Mouse (Mus musculus) liver, embryonic 14.5 days (tissue): ENCODE results near the gene Pax7. TPM values are rescaled to one million over a fixed set of nuclear protein-coding genes. Genes with fewer than 3 reads are reported as not detected.

Experiments
- ATAC-seq: fragments of 200-750 bp; cut with Nextera tagmentation; 2 replicates; pipeline ENCODE4 v1.8.0; 2017; ENCODE audit warnings: moderate number of reproducible peaks, mild to moderate bottlenecking, moderate library complexity; ENCODE audit not compliant: insufficient read depth
- DNase-seq, 3 experiments: peaks; one replicate each; pipeline ENCODE4 v3.0.0-alpha.2; 2012 to 2013; ENCODE audit warnings: low read depth in 3 of 3, low spot score in 3 of 3
- H3K27ac ChIP-seq: fragments of 300-500 bp; sonication (generic); 2 replicates; pipeline ENCODE4 v1.5.1; 2014; ENCODE audit warnings: moderate library complexity, mild to moderate bottlenecking, control low read depth, inconsistent platforms
- H3K27me3 ChIP-seq: fragments of 300-500 bp; sonication (generic); 2 replicates; pipeline ENCODE4 v1.6.1; 2014; ENCODE audit warnings: mild to moderate bottlenecking, low read length, moderate library complexity; ENCODE audit not compliant: control insufficient read depth, insufficient read depth
- H3K36me3 ChIP-seq: fragments of 300-500 bp; sonication (generic); replicated peaks from 2 replicates; pipeline ENCODE4 v1.6.1; 2014; ENCODE audit warnings: low read depth; ENCODE audit not compliant: control insufficient read depth, insufficient read depth
- H3K4me1 ChIP-seq, 2 experiments: fragments of 200-500 bp in 1 of 2; fragments of 300-500 bp in 1 of 2; sonication (generic) in 1 of 2; replicated peaks; 2 replicates each; pipeline ENCODE4 v1.6.1; 2012 to 2014; ENCODE audit warnings: antibody characterized with exemption in 1 of 2, inconsistent platforms in 1 of 2, low read length in 1 of 2; ENCODE audit not compliant: control insufficient read depth in 2 of 2, insufficient read depth in 2 of 2
- H3K4me2 ChIP-seq: fragments of 300-500 bp; sonication (generic); 2 replicates; pipeline ENCODE4 v1.6.1; 2014; ENCODE audit warnings: low read depth, mild to moderate bottlenecking, control low read depth, moderate library complexity
- H3K4me3 ChIP-seq, 2 experiments: fragments of 200-500 bp in 1 of 2; fragments of 300-500 bp in 1 of 2; sonication (generic) in 1 of 2; 2 replicates each; pipeline ENCODE4 v1.5.1; 2012 to 2014; ENCODE audit warnings: low read depth in 2 of 2, low read length in 2 of 2, mild to moderate bottlenecking in 2 of 2, control low read depth in 1 of 2, inconsistent platforms in 1 of 2, moderate library complexity in 1 of 2; ENCODE audit not compliant: insufficient read depth in 1 of 2
- H3K9ac ChIP-seq: fragments of 300-500 bp; sonication (generic); replicated peaks from 2 replicates; pipeline ENCODE4 v1.6.1; 2014; ENCODE audit warnings: mild to moderate bottlenecking, control low read depth, moderate library complexity
- H3K9me3 ChIP-seq: fragments of 300-500 bp; sonication (generic); 2 replicates; pipeline ENCODE4 v1.6.1; 2016; ENCODE audit warnings: low read length, mixed read lengths; ENCODE audit not compliant: control insufficient read depth
- CTCF ChIP-seq: IDR thresholded peaks from 2 replicates; pipeline ENCODE4 v1.5.1; 2016; ENCODE audit warnings: antibody characterized with exemption, low read depth, control low read depth
- EP300 ChIP-seq: IDR thresholded peaks from 2 replicates; pipeline ENCODE4 v1.6.1; 2016; ENCODE audit warnings: antibody characterized with exemption, low read depth
- WGBS: fragments of 180-500 bp; shearing (Covaris S2); extraction: QIAGEN DNeasy Blood & Tissue Kit; methylation state at CpG from one replicate; pipeline ENCODE4 v1.1.7; 2014; ENCODE audit not compliant: insufficient replicate concordance; 5-methylcytosine and 5-hydroxymethylcytosine counted together
- polyA plus RNA-seq, 2 experiments: library from polyadenylated mRNA; depleted of rRNA in 1 of 2; stranded (reverse) in 1 of 2; unstranded in 1 of 2; fragments of >200 nt; fragmentation: Nextera tagmentation in 1 of 2; extraction: Ambion mirVana in 1 of 2; gene quantifications; 2 replicates each; pipeline versions ENCODE4 v1.2.1 to v1.2.3; 2012 to 2014

Pax7 gene
- polyA plus RNA-seq, 2 experiments = not detected

GRCm38 (mm10) chr4:139821071-139821470 lies 12.3 kb downstream of the Pax7 start:
- WGBS = 1% methylated on average over 22 of the region's 22 CpGs
- no peaks in the 10 kb centered on the region for H3K9me3 ChIP-seq
- no peak overlapping the region for H3K27ac ChIP-seq
- H3K4me1 ChIP-seq = no peaks in the 10 kb centered on the region
- no peak for DNase-seq
- ATAC-seq = no peak
- H3K4me3 ChIP-seq = no peak overlapping the region
- peaks cover 88% of the 10 kb centered on the region for H3K27me3 ChIP-seq
- H3K9ac ChIP-seq = no peak overlapping the region
- H3K4me2 ChIP-seq = no peak overlapping the region
- no peak for TF ChIP-seq EP300
- TF ChIP-seq CTCF = no peak
- no peaks in the 10 kb centered on the region for H3K36me3 ChIP-seq

DNA sequence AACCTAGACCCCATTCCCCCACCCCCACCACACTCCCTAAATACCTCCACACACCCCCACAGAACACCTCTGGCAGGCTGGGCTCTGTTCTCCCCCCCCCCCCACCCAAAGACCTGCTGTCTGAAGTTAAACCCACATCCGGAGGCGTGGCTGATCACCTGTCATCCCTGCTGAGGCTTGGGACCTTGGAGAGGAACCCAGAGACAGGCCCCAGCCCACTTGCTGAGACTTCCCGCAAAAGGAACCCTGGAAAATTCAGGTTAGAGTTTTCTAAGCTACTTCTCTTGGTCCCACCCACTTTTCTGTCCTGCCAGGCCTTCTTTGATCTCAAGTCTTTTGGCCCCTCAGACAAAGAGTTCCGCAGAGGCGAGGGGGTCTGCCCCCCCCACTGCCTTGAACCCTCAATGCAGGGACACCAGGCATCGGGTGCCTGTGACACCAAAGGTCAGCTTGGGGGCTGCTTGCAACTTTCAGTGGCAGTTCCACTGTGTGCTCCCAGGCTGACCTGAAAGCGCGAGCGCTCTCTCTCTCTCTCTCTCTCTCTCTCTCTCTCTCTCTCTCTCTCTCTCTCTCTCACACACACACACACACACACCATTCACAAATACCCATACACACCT lies 13.8 kb downstream of the Pax7 start:
- 3% methylated on average over 9 of the region's 9 CpGs for WGBS
- H3K9ac ChIP-seq = no peak overlapping the region
- TF ChIP-seq CTCF (no peak), EP300 (no peak)
- no peak overlapping the region for H3K4me2 ChIP-seq
- no peak for ATAC-seq
- H3K27me3 ChIP-seq = peaks cover 77% of the 10 kb centered on the region
- H3K4me3 ChIP-seq = no peak overlapping the region
- H3K27ac ChIP-seq = no peak overlapping the region
- no peaks in the 10 kb centered on the region for H3K4me1 ChIP-seq
- DNase-seq = no peak
- no peaks in the 10 kb centered on the region for H3K9me3 ChIP-seq
- no peaks in the 10 kb centered on the region for H3K36me3 ChIP-seq

GRCm38 (mm10) chr4:139818163-139818562 lies 15.2 kb downstream of the Pax7 start:
- DNase-seq (no peak), ATAC-seq (no peak)
- Histone ChIP-seq H3K27me3 (peaks cover 75% of the 10 kb centered on the region), H3K36me3 (no peaks in the 10 kb centered on the region), H3K4me2 (no peak overlapping the region), H3K27ac (no peak overlapping the region), H3K4me3 (no peak overlapping the region), H3K4me1 (no peaks in the 10 kb centered on the region), H3K9me3 (no peaks in the 10 kb centered on the region), H3K9ac (no peak overlapping the region)
- TF ChIP-seq CTCF (no peak), EP300 (no peak)
- WGBS = 8% methylated on average over 7 of the region's 7 CpGs

- H3K4me3 ChIP-seq = no peak overlapping the region
- no peak overlapping the region for H3K4me2 ChIP-seq
- DNase-seq (no peak), ATAC-seq (no peak)
- no peaks in the 10 kb centered on the region for H3K4me1 ChIP-seq
- TF ChIP-seq EP300 (no peak), CTCF (no peak)
- H3K27me3 ChIP-seq = peaks cover 46% of the 10 kb centered on the region
- no peaks in the 10 kb centered on the region for H3K9me3 ChIP-seq
- no peaks in the 10 kb centered on the region for H3K36me3 ChIP-seq
- no peak overlapping the region for H3K27ac ChIP-seq
- no peak overlapping the region for H3K9ac ChIP-seq
- WGBS = 5% methylated on average over 9 of the region's 9 CpGs
Measured at GRCm38 (mm10) chr4:139813371-139813960, 19.9 kb downstream of the Pax7 start.

- H3K36me3 ChIP-seq = no peaks in the 10 kb centered on the region
- no peak overlapping the region for H3K9ac ChIP-seq
- H3K27ac ChIP-seq = no peak overlapping the region
- H3K9me3 ChIP-seq = no peaks in the 10 kb centered on the region
- 31% methylated on average over 4 of the region's 4 CpGs for WGBS
- H3K4me3 ChIP-seq = no peak overlapping the region
- peaks cover 36% of the 10 kb centered on the region for H3K27me3 ChIP-seq
- no peak for TF ChIP-seq EP300
- no peak overlapping the region for H3K4me2 ChIP-seq
- DNase-seq (no peak), ATAC-seq (no peak)
- H3K4me1 ChIP-seq = no peaks in the 10 kb centered on the region
Measured at GRCm38 (mm10) chr4:139811901-139812300, 21.4 kb downstream of the Pax7 start.
